Mouse (Mus musculus) urinary bladder, postnatal 25 days (tissue): Measurements from ENCODE around the gene Izumo1.
"Not testable (repeated sequence)": the region's sequence is repeated elsewhere in the genome, so short reads cannot be mapped to it uniquely, and the experiment has no call there.

Experiments used
- DNase-seq: peaks from one replicate; pipeline ENCODE4 v3.0.0; 2022; ENCODE audit warnings: low spot score

Izumo1 gene

GRCm38 (mm10) chr7:45642503-45643255, 21.1 kb downstream of the Izumo1 start:
- DNase-seq: no peak

- DNase-seq: peak; percentile 83
Measured at GRCm38 (mm10) chr7:45643441-45644178, 22.0 kb downstream of the Izumo1 start.

- no peak for DNase-seq
Measured at GRCm38 (mm10) chr7:45644183-45644582, 22.6 kb downstream of the Izumo1 start.

GRCm38 (mm10) chr7:45644872-45645590, 23.4 kb downstream of the Izumo1 start:
- no peak for DNase-seq

GRCm38 (mm10) chr7:45645591-45645971, 24.0 kb downstream of the Izumo1 start:
- no peak for DNase-seq

- DNase-seq: no peak
Measured at GRCm38 (mm10) chr7:45646671-45647070, 25.1 kb downstream of the Izumo1 start.

- no peak for DNase-seq
Measured at GRCm38 (mm10) chr7:45649351-45649750, 27.7 kb downstream of the Izumo1 start.

GRCm38 (mm10) chr7:45650484-45650883, 28.9 kb downstream of the Izumo1 start:
- not testable (repeated sequence) for DNase-seq

- DNase-seq: no peak
Measured at GRCm38 (mm10) chr7:45654424-45655047, 32.9 kb downstream of the Izumo1 start.

GRCm38 (mm10) chr7:45660746-45661478, 39.3 kb downstream of the Izumo1 start:
- DNase-seq: no peak

- DNase-seq: not testable (repeated sequence)
Measured at GRCm38 (mm10) chr7:45661702-45662101, 40.1 kb downstream of the Izumo1 start.

- no peak for DNase-seq
Measured at GRCm38 (mm10) chr7:45665303-45666138, 43.9 kb downstream of the Izumo1 start.

- DNase-seq: no peak
Measured at GRCm38 (mm10) chr7:45666161-45666560, 44.5 kb downstream of the Izumo1 start, which contains the start of gene Fut2. TSS of gene Fut2 (minus strand) at chr7:45666394.

- no peak for DNase-seq
Measured at GRCm38 (mm10) chr7:45667761-45668160, 46.1 kb downstream of the Izumo1 start.

- no peak for DNase-seq
Measured at GRCm38 (mm10) chr7:45668921-45669320, 47.3 kb downstream of the Izumo1 start.

GRCm38 (mm10) chr7:45677627-45678295, 56.1 kb downstream of the Izumo1 start:
- DNase-seq: no peak
